Mouse (Mus musculus) megakaryocyte, embryonic 14.5 days (primary cell): Measurements from ENCODE around the gene Rab4b.

Source experiments
- FLI1 ChIP-seq: IDR thresholded peaks from 2 replicates; pipeline ENCODE4 v1.6.1; 2012; ENCODE audit warnings: low read length, inconsistent platforms, mixed read lengths
- GATA1 ChIP-seq: IDR thresholded peaks from 3 replicates; pipeline ENCODE4 v1.6.1; 2012; ENCODE audit warnings: mixed read lengths, low read length, inconsistent platforms, borderline replicate concordance

GRCm38 (mm10) chr7:27168371-27168770 is 10.3 kb downstream of the Rab4b start:
- TF ChIP-seq GATA1 (no peak), FLI1 (no peak)
